Mouse (Mus musculus): ENCODE data around the gene Tiam1.

Tiam1 gene

GRCm38 (mm10) chr16:89991701-89992152 is 151.8 kb downstream of the Tiam1 start:
- DNase-seq, result no peak

GRCm38 (mm10) chr16:89990288-89990955 is 153.1 kb downstream of the Tiam1 start:
- no peak for DNase-seq

GRCm38 (mm10) chr16:89989816-89990215 is 153.8 kb downstream of the Tiam1 start:
- no peak for DNase-seq

GRCm38 (mm10) chr16:89986672-89987362 is 156.8 kb downstream of the Tiam1 start:
- DNase-seq, result no peak

GRCm38 (mm10) chr16:89985702-89986481 is 157.7 kb downstream of the Tiam1 start:
- DNase-seq, result no peak

GRCm38 (mm10) chr16:89980075-89980744 is 163.4 kb downstream of the Tiam1 start:
- no peak for DNase-seq

GRCm38 (mm10) chr16:89975441-89975840 is 168.1 kb downstream of the Tiam1 start:
- no peak for DNase-seq

- no peak for DNase-seq
These were observed 169.5 kb downstream of the Tiam1 start for GRCm38 (mm10) chr16:89973814-89974712.

- no peak for DNase-seq
These were observed 170.6 kb downstream of the Tiam1 start for GRCm38 (mm10) chr16:89972854-89973487.

- DNase-seq, result no peak
These were observed 171.6 kb downstream of the Tiam1 start for GRCm38 (mm10) chr16:89972018-89972417.

GRCm38 (mm10) chr16:89968058-89968457 is 175.5 kb downstream of the Tiam1 start:
- DNase-seq, result no peak

GRCm38 (mm10) chr16:89962876-89963275 is 180.7 kb downstream of the Tiam1 start:
- peak; percentile 32 for DNase-seq

GRCm38 (mm10) chr16:89960904-89961303 is 182.7 kb downstream of the Tiam1 start:
- DNase-seq, result no peak

GRCm38 (mm10) chr16:89960186-89960878 is 183.2 kb downstream of the Tiam1 start:
- DNase-seq, result no peak

GRCm38 (mm10) chr16:89958982-89959381 is 184.6 kb downstream of the Tiam1 start:
- peak; percentile 19 for DNase-seq

GRCm38 (mm10) chr16:89958030-89958429 is 185.5 kb downstream of the Tiam1 start:
- no peak for DNase-seq

GRCm38 (mm10) chr16:89954525-89954924 is 189.0 kb downstream of the Tiam1 start:
- peak; percentile 35 for DNase-seq

GRCm38 (mm10) chr16:89954114-89954513 is 189.5 kb downstream of the Tiam1 start:
- DNase-seq, result no peak

GRCm38 (mm10) chr16:89952821-89953220 is 190.7 kb downstream of the Tiam1 start:
- DNase-seq, result no peak

- DNase-seq, result no peak
These were observed 192.8 kb downstream of the Tiam1 start for GRCm38 (mm10) chr16:89950754-89951153.

- no peak for DNase-seq
These were observed 193.3 kb downstream of the Tiam1 start for GRCm38 (mm10) chr16:89950251-89950650.

All from kidney, adult 11 months (tissue).